12 mouse cellular contexts compared by ENCODE assay signal in the genomic region with DNA sequence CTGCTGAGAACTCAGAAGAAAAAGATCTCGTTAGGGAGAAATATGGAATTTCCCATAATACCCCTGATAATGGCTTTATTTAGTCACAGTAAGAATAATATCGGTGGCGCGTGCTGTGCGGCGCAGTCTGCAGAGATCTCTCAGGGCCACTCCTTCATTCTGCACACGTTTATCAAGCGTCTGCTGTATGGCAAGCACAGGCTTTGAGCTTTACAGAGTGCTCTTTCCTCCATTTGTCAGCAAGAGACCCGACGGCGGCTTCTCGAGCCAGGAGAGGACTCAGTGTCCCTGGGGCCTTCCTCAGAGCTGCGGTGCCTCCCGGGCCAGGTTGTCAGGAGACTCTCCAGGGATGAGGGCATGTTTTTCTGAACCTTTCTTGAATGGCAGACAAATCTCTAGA.
"Had no signal": no experiment of that assay in that cellular context is flagged by ENCODE, and none has a peak within 500 bp of the region (broad histone marks: within the 10 kb centered on the region; RNA-seq: fewer than 3 reads in every experiment).

No protein-coding gene starts in this region.

- H3K9ac ChIP-seq: liver, embryonic 15.5 days had no signal

- DNase-seq: kidney, adult 8-10 months; kidney, postnatal 25 days; lung, adult 2 months; lung, postnatal 36 days; thymus, adult 18-20 months; thymus, postnatal 14 days had no signal

- H3K27me3 ChIP-seq: liver, embryonic 15.5 days had no signal

- H3K4me1 ChIP-seq: limb, embryonic 10.5 days; liver, embryonic 15.5 days had no signal

- ATAC-seq: lung, postnatal 0 days had no signal

- H3K9me3 ChIP-seq: limb, embryonic 10.5 days; liver, embryonic 15.5 days had no signal

- H3K4me3 ChIP-seq: left cerebral cortex, adult 2 months; limb, embryonic 10.5 days; liver, embryonic 15.5 days had no signal

- H3K36me3 ChIP-seq: limb, embryonic 10.5 days; liver, embryonic 15.5 days had no signal

- H3K27ac ChIP-seq: left cerebral cortex, adult 2 months; limb, embryonic 10.5 days; liver, embryonic 15.5 days; stomach, postnatal 0 days had no signal

- H3K4me2 ChIP-seq: liver, embryonic 11.5 days; liver, embryonic 15.5 days had no signal
